ENCODE assay signal across 8 mouse cellular contexts in the genomic region with DNA sequence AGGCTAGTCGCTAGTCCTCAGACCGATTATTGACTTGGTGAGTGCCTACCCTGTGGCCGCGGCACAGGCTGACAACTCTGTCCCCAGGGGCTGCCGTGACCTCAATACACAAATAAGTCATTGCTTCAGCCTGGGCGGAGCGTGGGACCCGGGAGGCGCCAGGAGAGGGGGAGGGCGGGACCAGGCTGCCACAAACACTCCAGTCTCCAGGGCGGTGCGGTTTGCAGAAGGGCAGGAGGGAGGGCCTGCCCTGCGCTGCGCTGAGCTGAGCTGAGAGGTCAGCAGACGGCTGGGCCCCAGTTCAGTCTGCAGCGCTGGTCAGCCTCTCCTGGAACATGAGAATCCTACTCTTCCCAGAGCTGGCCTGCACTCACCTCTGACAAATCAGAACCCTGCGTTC. TPM values are rescaled to one million over a fixed set of nuclear protein-coding genes. Genes with fewer than 3 reads are reported as not detected.
A peak's percentile ranks its signal among the peaks of the same experiment; 100 is the strongest.
DNase-seq lines count a peak whose midpoint lies in the region; ATAC-seq lines count a peak whose summit lies in the region.

No protein-coding gene starts in this region.

- DNase-seq in R1 (ENCODE audit: low read depth, low spot score), result peak; percentile 85
- DNase-seq in cerebellum, postnatal 10 days, result peak; percentile 87 to 89
- peak; percentile 26 to 43 for DNase-seq in frontal cortex, postnatal 25 days (ENCODE audit: low spot score in 2 of 2)
- DNase-seq in layer of hippocampus, postnatal 25 days (ENCODE audit: extremely low spot score in 1 of 2, low spot score in 1 of 2), result peak; percentile 33 to 41
- DNase-seq in lung, postnatal 14 days, result peak; percentile 87
- peak; percentile 50 for DNase-seq in retina, adult 2 months (ENCODE audit: low read depth, low spot score)
- DNase-seq in urinary bladder, postnatal 14 days (ENCODE audit: low spot score), result peak; percentile 90

- peak overlapping the region; percentile 21 for H3K9ac ChIP-seq in hindbrain, embryonic 13.5 days

- peaks cover 19% of the 10 kb centered on the region for H3K4me1 ChIP-seq in hindbrain, embryonic 13.5 days (replicated peaks)

- peak overlapping the region; percentile 24 for H3K4me3 ChIP-seq in hindbrain, embryonic 13.5 days

- no peaks in the 10 kb centered on the region for H3K36me3 ChIP-seq in hindbrain, embryonic 13.5 days

- H3K27me3 ChIP-seq in hindbrain, embryonic 13.5 days, result no peaks in the 10 kb centered on the region

- WGBS in hindbrain, embryonic 13.5 days, result under 1% methylated on average over 17 of the region's 17 CpGs

- H3K9me3 ChIP-seq in hindbrain, embryonic 13.5 days, result no peaks in the 10 kb centered on the region

- H3K4me2 ChIP-seq in hindbrain, embryonic 13.5 days, result peak overlapping the region; percentile 56

- peak overlapping the region; percentile 31 for H3K27ac ChIP-seq in hindbrain, embryonic 13.5 days

- ATAC-seq in hindbrain, embryonic 13.5 days (ENCODE audit: low FRiP score), result peak; percentile 92

RNA-seq across cellular contexts. Expression of a gene that starts 57.2 kb away (rescaled TPM):
- 169 and 176 TPM in 2 replicates for polyA plus RNA-seq in hindbrain, embryonic 13.5 days (2015; fragmentation: Nextera tagmentation; extraction: Ambion mirVana)
- 100 to 1,000 TPM; 600 to 645 TPM for total RNA-seq in layer of hippocampus, postnatal 25 days (2021)

Comparison
In these comparisons a context has a peak if more than half of its experiments do, and no peak if none do; other contexts are left out.
1. Peak in every context shown above with its lines: DNase-seq, ATAC-seq, H3K4me3 ChIP-seq and H3K27ac ChIP-seq.
2. DNase-seq: peak in every context shown above with its lines; median percentile 90 in urinary bladder, postnatal 14 days; 88 in cerebellum, postnatal 10 days; 87 in lung, postnatal 14 days; 85 in R1; 50 in retina, adult 2 months; 37 in layer of hippocampus, postnatal 25 days; 34 in frontal cortex, postnatal 25 days.